Mouse (Mus musculus) adrenal gland, postnatal 10 days (tissue): ENCODE data around the gene Cd81. TPM values are rescaled to one million over a fixed set of nuclear protein-coding genes. Genes with fewer than 3 reads are reported as not detected.

Source experiments
- DNase-seq: peaks from one replicate; pipeline ENCODE4 v3.0.0; 2021; ENCODE audit warnings: mixed read lengths
- total RNA-seq, 2 experiments: library from RNA; stranded (reverse); gene quantifications; 2 replicates each; pipeline ENCODE4 v1.2.3; 2021

The Cd81 gene
- total RNA-seq, 2 experiments from 2014 or later = 499 to 511 TPM

GRCm38 (mm10) chr7:143049331-143049730 lies 3.2 kb upstream of the Cd81 start:
- no peak for DNase-seq

GRCm38 (mm10) chr7:143049841-143050816 lies 2.4 kb upstream of the Cd81 start:
- DNase-seq = peak; percentile 91

- DNase-seq = no peak
Observed at GRCm38 (mm10) chr7:143051316-143051715, 1.2 kb upstream of the Cd81 start.

- peak; percentile 84 for DNase-seq
Observed at GRCm38 (mm10) chr7:143053008-143053899, 715 bp downstream of the Cd81 start.

- DNase-seq = peak; percentile 38
Observed at GRCm38 (mm10) chr7:143053961-143054611, 1.5 kb downstream of the Cd81 start.

GRCm38 (mm10) chr7:143054612-143054965 lies 2.0 kb downstream of the Cd81 start:
- DNase-seq = no peak

- DNase-seq = no peak
Observed at GRCm38 (mm10) chr7:143055001-143055400, 2.5 kb downstream of the Cd81 start.

GRCm38 (mm10) chr7:143055499-143056186 lies 3.1 kb downstream of the Cd81 start:
- no peak for DNase-seq

- no peak for DNase-seq
Observed at GRCm38 (mm10) chr7:143057023-143057422, 4.5 kb downstream of the Cd81 start.

- no peak for DNase-seq
Observed at GRCm38 (mm10) chr7:143057667-143058220, 5.2 kb downstream of the Cd81 start.

- DNase-seq = no peak
Observed at GRCm38 (mm10) chr7:143058221-143058697, 5.7 kb downstream of the Cd81 start.

- DNase-seq = no peak
Observed at GRCm38 (mm10) chr7:143059202-143059870, 6.8 kb downstream of the Cd81 start.

- no peak for DNase-seq
Observed at GRCm38 (mm10) chr7:143062704-143063103, 10.2 kb downstream of the Cd81 start.

GRCm38 (mm10) chr7:143064226-143064625 lies 11.7 kb downstream of the Cd81 start:
- DNase-seq = no peak

GRCm38 (mm10) chr7:143065692-143066091 lies 13.2 kb downstream of the Cd81 start:
- no peak for DNase-seq

- no peak for DNase-seq
Observed at GRCm38 (mm10) chr7:143067469-143067868, 14.9 kb downstream of the Cd81 start.

- DNase-seq = peak; percentile 33
Observed at GRCm38 (mm10) chr7:143067897-143068296, 15.4 kb downstream of the Cd81 start.

- peak; percentile 62 for DNase-seq
Observed at GRCm38 (mm10) chr7:143068316-143068881, 15.9 kb downstream of the Cd81 start.

- DNase-seq = peak; percentile 96
Observed at GRCm38 (mm10) chr7:143068882-143069591, 16.5 kb downstream of the Cd81 start, which contains the start of gene Tssc4. Gene Tssc4, plus strand, starts transcription at chr7:143069249.
